Mouse (Mus musculus) cerebellum, adult 18-20 months (tissue): ENCODE results near the gene Arrdc2.

Source experiments
- DNase-seq, 2 experiments: peaks; one replicate each; pipeline ENCODE4 v3.0.0; 2021

Arrdc2 gene

DNA sequence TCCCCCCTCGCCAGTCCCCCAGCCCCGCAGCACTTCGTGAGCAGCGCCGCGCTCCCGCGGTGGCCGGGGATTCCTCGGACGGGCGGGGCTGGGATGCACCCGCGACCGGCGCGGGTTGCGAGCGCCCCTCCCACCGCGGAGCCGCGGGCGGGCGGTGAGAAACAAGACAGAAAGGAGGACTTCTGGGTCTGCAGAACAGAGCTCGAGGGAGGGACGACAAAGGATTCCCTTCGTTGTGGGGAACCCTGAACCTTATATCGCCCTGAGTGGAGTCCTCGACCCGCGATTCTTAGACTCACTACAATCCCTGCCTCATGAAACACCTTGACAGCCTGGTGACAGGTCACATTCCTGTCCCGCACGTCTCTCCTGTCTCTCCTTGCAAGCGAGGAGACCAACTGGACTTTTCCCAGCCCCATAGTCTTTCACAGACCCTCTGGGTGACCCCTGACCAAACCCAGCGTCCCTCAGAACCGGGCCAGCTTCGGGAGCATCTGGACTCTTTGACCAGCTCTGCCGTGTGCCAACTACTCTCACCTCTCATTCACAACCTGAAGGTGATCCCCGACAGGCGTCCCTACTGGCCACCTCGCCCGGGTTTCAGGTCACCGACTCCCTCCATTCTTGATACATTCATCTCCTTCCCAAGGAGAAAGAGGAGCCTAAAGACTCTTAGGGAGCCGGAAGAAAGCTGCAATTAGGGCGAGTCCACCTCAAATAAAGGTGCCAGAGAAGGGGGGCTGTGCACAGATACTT is 24.6 kb upstream of the Arrdc2 start:
- DNase-seq, result peak in 1 of 2 experiments; percentile 48

DNA sequence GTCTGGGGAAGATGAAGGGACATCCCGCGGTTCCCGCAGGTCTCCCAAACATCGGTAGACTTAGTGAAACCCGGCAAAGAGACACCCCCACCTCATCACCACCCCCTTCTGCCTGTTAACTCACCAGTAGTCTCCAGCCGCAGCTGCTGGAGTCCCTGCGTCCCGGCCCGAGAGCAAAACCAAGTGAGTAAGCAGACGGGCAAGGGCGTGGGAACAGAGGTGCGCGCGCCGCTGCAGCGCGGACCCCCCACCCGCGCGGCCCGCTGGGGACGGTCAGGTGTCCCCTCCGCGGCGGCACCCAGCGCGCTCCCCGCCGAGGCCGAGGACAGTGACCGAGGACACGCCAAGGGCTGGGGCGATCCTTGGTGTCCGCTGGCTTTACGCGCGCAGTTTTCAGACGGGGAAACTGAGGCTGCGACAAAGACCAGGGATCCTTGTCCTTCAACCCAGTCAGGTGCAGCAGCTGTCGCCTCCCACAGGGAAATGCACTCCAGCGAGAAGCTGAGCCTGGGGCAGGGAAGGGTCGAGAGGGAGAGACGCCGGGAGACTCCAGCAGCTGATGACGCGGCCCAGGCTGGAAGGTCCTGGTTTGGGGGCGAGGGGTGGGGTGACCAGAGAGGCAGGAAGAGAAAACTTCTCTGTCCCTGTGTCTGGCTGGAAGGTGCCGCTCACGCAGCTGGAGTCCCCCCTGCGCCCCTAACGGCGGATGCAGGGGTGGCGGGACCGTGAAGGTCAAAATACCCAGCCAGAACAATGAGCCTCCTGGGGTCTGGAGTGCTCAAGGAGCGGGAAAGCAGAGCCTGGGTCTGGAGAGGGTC is 23.5 kb upstream of the Arrdc2 start, which contains the start of gene Kcnn1:
TSS of gene Kcnn1 (minus strand) at position 435 of the 818 bp plus-strand sequence.
- DNase-seq, result peak in 1 of 2 experiments; percentile 21

DNA sequence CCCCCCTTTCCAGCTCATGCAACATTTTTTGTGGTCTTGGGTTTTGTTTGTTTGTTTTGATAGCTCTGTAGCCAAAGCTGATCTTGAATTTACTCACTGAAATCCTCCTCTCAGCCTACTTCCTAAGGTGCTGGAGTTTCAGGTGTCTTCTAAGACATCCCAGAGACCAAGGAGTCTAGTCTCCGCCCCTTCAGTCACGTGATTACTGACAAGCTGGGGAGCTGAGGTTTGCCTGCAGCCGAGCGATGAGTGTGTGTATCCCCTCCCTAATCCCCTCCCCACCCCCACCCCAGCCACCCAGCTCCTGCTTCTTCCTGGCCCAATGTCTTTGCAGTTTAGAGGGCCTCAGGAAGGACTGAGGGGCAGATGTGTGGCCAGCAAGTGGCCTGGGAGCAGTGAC is 18.0 kb upstream of the Arrdc2 start:
- no peak for DNase-seq

DNA sequence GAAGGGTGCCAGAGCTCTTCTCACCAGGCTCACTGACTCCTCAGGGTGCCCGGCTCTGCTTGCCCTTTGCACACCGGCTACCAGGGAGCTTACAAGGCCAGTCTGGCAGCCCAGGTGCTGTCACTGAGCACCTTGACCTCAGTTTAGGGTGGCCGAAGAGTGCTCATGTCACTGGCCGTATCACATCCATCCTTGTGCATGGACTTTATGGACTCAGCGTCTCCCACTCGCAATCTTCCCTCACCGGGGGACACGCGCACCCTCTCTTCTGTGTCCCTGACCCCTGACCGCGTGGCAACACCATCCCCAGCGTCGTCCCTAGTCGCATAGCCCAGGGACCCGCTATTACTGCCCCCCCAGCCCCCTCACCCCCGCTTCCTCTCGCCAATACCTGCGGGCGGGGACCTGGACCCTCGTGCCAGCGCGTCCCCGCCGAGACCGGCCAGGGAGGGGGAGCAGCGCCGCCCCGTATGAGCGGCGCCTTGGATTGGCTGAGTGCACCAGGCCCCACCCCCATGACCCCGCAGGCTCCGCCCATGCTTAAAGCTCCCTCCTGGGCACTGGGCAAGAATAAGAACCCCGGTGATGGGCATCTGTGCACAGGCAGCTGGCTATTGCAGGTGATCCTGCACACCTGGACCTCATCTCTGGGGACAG is 17.1 kb upstream of the Arrdc2 start:
- peak; percentile 84 to 88 for DNase-seq

DNA sequence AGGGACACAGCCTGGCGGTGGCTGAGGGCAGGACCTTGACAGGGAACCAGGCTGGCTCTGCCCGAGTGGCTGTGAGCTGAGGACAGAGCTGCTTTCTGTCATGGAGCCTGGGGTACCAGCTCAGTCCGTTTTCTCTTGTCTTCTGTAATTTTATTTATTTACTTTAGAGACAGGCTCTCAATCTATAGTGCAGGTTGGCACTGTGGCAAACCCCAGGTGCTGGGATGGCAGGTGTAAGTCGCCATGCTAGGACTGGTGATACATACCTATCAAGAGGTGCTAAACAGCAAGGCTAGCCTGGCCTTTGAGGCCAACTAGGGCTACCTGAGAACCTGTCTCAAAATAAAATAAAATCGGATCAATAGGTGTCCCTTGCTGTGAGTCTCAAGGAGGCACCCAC is 16.5 kb upstream of the Arrdc2 start:
- DNase-seq, result no peak

DNA sequence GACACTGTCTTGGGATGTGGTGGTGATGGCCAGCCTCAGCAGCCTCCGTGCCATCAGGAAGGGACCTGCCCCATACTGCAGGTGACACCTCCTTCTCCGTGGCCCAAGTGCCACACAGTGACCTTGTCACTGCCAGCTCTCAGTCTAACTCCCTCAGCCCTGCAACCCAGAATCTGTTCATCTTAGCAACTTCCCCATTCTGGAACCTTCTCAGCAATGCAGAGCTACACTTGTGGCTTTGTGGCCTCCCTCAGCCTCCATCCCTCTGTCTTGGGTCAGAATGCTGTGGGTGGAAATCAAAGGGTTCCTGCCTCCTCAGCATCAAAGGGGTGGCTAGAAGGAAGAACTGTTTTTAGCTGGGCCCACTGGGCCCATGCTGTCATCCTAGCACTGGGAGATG is 14.3 kb upstream of the Arrdc2 start:
- DNase-seq, result no peak

DNA sequence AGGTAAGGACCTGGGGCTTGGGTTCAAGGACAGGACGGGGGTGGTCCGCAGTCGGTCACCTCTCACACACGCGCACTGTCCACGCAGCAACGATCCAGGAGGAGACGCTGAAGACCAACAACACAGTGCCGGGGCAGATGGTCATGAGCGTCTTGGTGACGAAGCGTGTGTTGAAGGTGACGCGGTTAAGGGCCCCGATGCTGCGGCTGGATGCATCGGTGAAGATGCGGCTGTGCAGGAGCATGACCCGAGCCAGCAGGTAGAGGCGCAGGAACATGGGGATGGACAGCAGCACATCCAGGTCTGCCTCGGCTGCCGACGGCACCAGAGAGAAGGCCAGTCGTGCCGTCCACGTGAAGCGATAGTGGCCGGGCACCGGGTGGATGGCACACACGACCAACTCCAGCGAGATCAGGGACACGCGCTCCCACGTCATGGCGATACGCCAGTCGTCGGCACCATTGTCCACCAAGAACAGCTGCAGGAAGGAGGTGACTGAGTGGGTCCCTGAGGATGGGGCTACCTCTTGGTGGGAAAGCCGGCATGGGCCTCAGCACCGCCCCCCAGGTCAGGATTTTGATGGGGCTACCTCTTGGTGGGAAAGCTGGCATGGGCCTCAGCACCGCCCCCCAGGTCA is 13.2 kb upstream of the Arrdc2 start:
- no peak for DNase-seq

DNA sequence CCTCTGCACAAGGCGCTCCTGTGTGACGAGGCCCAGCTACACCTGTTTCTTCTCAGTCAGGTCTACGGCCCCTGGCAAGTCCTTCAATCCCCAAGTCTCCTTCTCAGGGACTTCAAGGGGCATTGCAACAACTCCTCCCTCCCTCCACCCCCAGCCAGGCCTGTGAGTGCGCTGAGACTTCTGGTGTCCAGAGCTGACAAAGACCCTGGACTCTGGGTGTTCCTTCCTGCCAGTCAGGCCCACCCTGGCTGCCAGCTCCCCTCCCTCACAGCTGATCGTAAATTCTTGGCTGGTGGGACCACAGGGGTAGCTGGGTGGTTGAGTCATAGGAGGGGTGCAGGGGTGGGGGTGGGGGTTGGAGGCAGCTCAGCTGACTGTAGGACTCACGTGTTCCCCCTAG is 12.3 kb upstream of the Arrdc2 start:
- no peak for DNase-seq

DNA sequence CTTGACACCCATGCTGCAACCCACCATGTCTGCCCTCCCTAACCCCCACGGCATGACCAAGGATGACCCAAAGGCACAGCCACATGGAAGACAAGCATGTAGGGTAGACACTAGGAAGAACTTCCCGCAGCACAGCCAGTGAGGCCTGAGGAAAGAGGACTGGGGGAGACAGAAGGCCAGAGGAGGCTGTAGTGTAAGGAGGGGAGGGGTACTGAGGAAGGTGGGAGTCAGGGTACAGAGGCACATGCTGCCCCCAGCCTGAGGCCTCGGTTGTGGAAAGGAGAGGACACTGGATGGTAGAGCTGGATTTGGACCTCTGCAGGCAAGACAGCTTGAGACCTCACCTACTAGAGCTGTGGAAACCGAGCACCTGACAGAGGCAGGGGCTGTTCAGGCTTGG is 11.4 kb upstream of the Arrdc2 start:
- DNase-seq, result no peak

DNA sequence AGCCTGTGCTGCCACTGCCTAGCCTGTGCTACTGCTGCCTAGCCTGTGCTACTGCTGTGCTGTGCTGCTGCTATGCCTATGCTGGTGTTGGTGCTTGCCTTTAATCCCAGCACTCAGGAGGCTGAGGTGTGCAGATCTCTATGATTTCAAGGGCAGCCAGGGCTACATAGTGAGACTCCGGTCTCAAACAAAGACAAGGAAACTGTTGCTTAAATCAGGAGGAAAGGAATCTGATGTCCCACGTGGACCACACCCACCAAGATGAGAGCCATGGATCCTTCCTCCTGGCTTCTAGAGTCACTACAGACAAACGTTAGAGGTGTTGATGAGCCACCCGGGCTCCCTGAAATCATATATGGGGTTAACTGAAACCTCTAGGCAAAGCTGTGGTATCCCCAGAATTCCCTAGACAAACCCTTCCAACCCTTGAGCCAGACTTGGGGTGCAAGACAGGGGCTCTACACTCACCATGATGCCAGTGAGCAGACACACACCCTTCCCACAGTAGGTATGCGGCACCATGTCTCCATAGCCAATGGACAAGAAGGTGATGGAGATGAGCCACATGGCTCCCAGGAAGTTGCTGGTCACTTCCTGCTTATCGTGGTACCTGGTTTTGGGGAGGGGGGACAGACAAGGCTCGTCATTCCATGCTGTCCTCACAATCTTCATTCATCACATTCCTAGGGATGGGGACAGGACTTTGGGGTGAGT is 10.8 kb upstream of the Arrdc2 start:
- DNase-seq, result no peak

DNA sequence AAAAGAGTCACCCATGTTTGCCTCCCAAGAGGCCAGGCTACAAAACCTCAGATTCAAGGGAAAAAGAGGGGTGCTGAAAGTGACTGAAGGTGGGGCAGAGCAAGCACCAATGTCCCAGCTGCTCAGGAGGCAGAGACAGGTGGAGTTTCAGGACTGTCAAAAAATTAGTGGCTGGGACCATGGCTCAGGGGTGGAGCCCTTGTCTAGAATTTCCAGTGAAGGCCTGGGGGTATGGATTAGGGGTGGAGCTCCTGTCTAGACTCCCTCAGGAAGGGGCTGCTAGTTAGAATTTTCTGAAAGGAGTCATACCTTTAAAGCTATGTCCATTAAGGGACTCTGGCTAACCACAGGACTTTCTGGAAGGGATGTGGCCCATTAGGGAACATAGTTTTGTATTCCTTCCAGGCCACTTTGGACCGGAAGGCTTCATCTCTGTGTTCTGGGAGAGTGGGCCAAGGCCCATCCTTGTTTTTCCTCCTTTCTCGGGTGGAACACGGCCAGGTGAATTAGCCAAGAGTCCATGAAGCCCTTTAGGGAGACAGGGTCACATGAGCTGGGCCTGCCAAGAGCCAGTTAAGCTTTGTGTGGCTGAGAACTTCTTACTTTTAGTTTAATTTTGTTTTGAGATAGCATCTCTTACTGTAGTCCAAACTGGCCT is 9.9 kb upstream of the Arrdc2 start:
- no peak for DNase-seq

DNA sequence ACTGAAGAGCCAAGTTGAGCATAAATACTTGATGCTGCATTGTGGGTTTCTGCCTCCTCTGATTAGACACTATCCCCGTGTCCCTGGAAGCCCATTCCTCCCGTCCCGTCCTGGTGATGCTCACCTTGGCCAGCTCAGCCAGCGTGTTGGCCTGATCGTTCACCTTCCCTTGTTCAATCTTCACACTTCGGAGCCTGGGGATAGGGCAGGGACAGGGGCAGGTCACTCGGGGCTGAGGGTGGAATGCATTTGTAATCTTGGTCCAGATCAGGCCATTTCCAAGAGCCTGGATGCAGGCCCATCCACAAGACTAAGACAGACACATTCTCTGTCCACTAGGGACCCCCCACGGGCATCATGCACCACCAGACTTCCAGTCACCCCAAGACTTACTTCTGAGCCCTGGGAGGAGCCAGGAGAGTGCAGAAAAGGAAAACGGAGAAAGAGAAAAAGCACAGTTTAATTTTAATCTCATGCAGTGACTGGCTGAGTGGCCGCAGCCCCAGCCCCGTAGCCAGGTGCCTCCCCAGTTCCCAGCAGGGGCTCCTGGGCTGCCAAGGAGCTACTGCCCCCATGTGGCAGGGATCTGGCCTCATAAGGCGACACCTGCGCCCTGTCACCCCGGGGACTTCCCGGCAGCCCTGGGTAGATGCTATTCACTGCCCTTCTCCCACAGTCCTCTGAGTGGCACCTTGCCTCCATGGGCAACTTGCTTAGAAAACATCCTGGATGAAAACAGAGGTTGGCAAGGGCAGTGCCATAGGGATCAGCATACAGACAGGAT is 7.0 kb upstream of the Arrdc2 start:
- no peak for DNase-seq

DNA sequence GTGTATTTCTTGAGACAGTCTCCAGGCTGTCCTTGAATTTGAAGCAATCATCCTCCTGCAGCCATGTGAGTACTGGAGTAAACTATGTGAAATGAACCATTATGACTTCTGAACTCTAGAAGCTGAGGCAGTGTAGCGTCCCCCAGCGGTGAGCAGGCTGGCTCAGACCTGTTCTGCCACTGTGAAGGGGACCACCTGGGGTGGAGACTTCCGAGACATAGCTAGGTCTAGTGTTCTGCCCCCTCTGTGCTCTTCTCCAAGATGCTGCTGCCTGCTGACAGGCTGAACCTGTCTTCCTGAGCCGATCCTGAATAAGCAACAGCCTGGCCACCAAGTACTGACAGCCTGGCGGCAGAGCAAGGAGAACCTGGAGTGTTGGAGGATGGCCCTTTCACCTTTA is 5.6 kb upstream of the Arrdc2 start:
- no peak for DNase-seq

DNA sequence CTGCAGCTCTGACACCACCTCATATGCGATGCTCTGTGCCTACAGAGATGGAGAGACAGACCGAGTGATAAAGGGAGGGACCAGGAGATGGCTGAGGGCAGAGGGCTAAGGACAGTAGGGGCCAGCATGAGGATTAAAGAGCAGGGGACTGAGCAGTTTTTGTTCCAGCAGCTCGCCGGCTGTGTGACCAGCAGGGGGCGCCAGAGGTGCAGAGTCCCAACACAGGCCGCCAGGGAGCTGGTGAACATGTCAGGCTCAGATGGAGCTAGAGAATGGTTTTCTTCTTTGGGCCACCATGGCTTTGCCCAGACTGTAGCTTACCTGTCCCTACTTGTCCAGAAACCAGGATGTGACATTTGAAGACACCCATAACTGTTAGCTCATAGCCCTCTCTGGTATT is 5.0 kb upstream of the Arrdc2 start:
- peak; percentile 85 to 90 for DNase-seq

DNA sequence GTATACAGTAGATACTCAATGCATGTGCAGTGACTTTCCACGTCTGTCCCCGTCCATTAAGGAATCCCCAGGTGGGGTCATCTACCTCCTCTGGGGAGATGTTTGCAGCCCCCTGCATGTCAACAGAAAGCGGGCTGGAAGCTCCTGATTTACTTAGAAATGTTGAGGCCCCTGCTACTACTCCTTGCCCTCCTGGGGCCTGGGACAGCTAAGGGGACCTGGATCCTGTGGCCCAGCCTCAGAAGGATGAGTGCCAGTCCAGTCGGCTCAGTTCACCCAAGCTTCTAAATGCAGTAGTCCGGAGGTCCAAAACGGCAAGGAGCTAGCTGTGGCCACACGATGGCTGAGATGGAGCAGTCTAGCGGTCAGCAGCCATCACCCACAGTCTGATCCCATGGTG is 4.4 kb upstream of the Arrdc2 start:
- no peak for DNase-seq

DNA sequence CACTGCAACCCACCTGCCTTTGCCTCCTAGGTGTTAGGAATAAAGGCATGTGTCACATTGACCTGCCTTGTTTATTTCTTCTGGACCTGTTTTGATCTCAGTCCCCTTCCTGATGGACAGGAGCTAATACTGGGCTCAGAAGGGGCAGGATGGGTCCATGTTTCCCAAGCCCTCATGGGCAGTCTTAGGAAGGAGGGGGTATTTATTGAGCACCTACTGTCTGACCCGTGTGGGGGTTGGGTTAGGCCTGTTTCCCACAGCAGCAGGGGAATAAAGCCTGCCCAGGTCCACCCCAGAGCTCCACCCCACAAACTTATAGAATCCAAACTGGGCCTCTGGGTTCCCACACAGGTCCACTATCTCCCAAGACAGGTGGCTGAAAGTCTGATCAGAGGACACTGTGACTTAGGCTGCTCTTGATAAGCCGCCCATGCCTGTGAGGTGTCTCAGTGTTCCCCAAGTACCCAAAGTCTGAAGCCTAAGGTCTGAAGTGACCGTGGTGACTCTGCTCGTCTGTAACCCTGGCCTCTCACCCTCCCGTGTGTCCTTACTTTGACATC is 3.8 kb upstream of the Arrdc2 start:
- DNase-seq, result no peak

DNA sequence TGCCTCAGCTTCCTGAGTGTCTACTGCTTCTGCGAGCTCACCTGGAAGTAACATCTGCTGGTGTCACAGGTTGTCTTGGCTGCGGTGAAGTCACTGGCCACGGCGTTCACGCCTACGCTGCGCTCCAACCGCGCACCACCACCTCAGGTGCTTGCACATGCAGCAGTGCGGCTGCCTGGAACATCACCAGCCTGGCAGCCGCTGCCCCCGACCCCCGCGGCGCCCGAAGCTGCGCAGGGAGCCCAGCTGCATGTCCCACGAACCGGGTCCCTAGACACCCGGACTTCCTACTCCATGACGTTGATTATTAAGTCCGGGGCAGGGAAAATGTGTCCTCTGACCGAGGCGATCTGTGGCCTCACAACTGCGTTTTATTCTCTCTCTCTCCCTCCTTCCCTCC is 3.0 kb upstream of the Arrdc2 start:
- no peak for DNase-seq

DNA sequence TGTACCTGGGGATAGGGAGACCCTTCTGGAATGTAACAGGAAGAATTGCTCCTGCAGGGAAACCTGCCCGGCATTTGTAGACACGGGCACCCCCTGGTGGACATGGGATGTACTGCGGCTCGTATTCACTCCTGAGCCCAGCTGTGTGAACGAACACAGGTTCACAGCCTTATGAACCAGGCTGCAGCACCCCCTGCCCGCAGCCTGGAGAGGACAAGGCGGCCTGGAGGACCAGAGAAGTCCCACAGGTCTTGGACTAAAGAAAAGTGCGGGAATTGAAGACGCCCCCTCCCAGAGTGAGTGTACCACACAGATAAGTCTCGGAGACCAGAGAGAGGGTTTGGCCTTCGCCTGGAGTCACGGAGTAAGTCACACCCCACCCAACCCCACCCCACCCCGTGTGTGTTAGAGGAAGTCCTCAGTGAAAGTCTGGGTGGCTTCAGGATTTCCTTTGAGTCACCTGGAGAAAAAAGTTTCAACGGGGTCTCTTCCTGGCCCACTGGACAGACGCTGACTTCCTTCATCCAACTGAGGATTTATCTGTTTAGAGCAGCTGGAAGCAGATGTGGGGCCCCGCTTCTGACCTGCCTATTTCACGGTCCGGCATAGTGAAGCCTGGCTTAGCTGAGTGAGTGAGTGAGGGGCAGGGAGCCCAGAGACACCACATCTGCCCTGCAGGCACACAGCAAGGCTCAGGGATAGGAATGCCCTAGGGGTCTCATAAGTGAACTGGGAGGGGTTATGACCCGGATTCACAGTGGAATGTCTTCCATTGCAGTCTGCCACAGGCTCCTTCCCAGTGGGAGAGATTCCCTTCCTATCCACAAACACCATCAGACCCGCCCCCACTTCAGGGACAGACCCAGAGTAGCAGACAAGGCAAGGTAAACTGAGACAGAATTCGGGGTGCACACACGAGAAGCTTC is 1.9 kb upstream of the Arrdc2 start:
- DNase-seq, result peak; percentile 83 to 94

DNA sequence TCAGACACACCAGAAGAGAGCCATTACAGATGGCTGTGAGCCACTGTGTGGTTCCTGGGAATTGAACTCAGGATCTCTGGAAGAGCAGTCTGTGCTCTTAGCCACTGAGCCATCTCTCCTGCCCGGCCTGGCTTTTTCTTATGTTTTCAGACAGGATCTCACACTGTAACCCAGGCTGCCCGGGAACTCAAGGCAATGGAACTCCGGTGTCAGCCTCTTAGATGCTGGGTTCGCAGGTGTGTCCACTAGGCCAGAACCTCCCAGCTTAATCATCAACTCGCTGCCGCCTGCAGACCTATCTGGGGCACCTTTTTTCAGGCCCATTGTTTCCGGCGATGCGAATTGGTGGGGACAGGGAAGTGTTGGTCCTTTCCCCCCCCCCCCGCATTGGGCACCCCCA is 1.1 kb upstream of the Arrdc2 start:
- DNase-seq, result no peak
